Mouse (Mus musculus) Muller cell, postnatal 12 days (primary cell): ENCODE results near the gene Slc5a5.
"Not testable (repeated sequence)": the region's sequence is repeated elsewhere in the genome, so short reads cannot be mapped to it uniquely, and the experiment has no call there.

Experiments
- DNase-seq: peaks from one replicate; pipeline ENCODE4 v3.0.0-alpha.2; 2015; ENCODE audit errors: inconsistent ontology term

Slc5a5 gene

GRCm38 (mm10) chr8:70903112-70903511 is 10.6 kb upstream of the Slc5a5 start:
- no peak for DNase-seq

- DNase-seq = no peak
Measured at GRCm38 (mm10) chr8:70902211-70902610, 9.7 kb upstream of the Slc5a5 start.

GRCm38 (mm10) chr8:70900872-70901387 is 8.4 kb upstream of the Slc5a5 start:
- no peak for DNase-seq

- DNase-seq = no peak
Measured at GRCm38 (mm10) chr8:70899226-70899625, 6.7 kb upstream of the Slc5a5 start.

- no peak for DNase-seq
Measured at GRCm38 (mm10) chr8:70898661-70899198, 6.2 kb upstream of the Slc5a5 start.

GRCm38 (mm10) chr8:70897681-70898413 is 5.3 kb upstream of the Slc5a5 start:
- DNase-seq = peak; percentile 35

- DNase-seq = peak; percentile 95
Measured at GRCm38 (mm10) chr8:70897021-70897680, 4.6 kb upstream of the Slc5a5 start, which contains the start of gene Rpl18a. Rpl18a (minus strand) TSS chr8:70897412.

- no peak for DNase-seq
Measured at GRCm38 (mm10) chr8:70896316-70897020, 3.9 kb upstream of the Slc5a5 start.

- DNase-seq = not testable (repeated sequence)
Measured at GRCm38 (mm10) chr8:70895571-70896259, 3.2 kb upstream of the Slc5a5 start.

- DNase-seq = no peak
Measured at GRCm38 (mm10) chr8:70894771-70895545, 2.4 kb upstream of the Slc5a5 start.

GRCm38 (mm10) chr8:70894385-70894720 is 1.8 kb upstream of the Slc5a5 start:
- no peak for DNase-seq

GRCm38 (mm10) chr8:70893656-70894384 is 1.3 kb upstream of the Slc5a5 start:
- DNase-seq = peak; percentile 75

- DNase-seq = no peak
Measured at GRCm38 (mm10) chr8:70892896-70893655, 519 bp upstream of the Slc5a5 start.

GRCm38 (mm10) chr8:70891356-70891755 is 1.2 kb downstream of the Slc5a5 start:
- DNase-seq = no peak

- no peak for DNase-seq
Measured at GRCm38 (mm10) chr8:70890656-70891055, 1.9 kb downstream of the Slc5a5 start.

- no peak for DNase-seq
Measured at GRCm38 (mm10) chr8:70887669-70888068, 4.9 kb downstream of the Slc5a5 start.

GRCm38 (mm10) chr8:70885612-70886011 is 6.9 kb downstream of the Slc5a5 start:
- DNase-seq = peak; percentile 59

GRCm38 (mm10) chr8:70884683-70885082 is 7.9 kb downstream of the Slc5a5 start:
- no peak for DNase-seq

- DNase-seq = no peak
Measured at GRCm38 (mm10) chr8:70884186-70884585, 8.4 kb downstream of the Slc5a5 start.
